Mouse (Mus musculus): ENCODE data around the gene Fbxl2.
"Not testable (repeated sequence)": the region's sequence is repeated elsewhere in the genome, so short reads cannot be mapped to it uniquely, and the experiment has no call there.

Fbxl2 gene

GRCm38 (mm10) chr9:114046028-114046427 lies at the start of gene Fbxl2:
Gene Fbxl2, minus strand, starts transcription at chr9:114046191.
- no peak for DNase-seq (ENCODE audit: low spot score)

- DNase-seq (ENCODE audit: low spot score): no peak
Measured at GRCm38 (mm10) chr9:114094854-114095253, 48.9 kb upstream of the Fbxl2 start.

GRCm38 (mm10) chr9:114092188-114092587 lies 46.2 kb upstream of the Fbxl2 start:
- not testable (repeated sequence) for DNase-seq (ENCODE audit: low spot score)

GRCm38 (mm10) chr9:114088885-114089284 lies 42.9 kb upstream of the Fbxl2 start:
- DNase-seq (ENCODE audit: low spot score): not testable (repeated sequence)

GRCm38 (mm10) chr9:114087106-114087815 lies 41.3 kb upstream of the Fbxl2 start:
- no peak for DNase-seq (ENCODE audit: low spot score)

- DNase-seq (ENCODE audit: low spot score): no peak
Measured at GRCm38 (mm10) chr9:114086422-114086821, 40.4 kb upstream of the Fbxl2 start.

GRCm38 (mm10) chr9:114073681-114074080 lies 27.7 kb upstream of the Fbxl2 start:
- no peak for DNase-seq (ENCODE audit: low spot score)

GRCm38 (mm10) chr9:114069372-114069771 lies 23.4 kb upstream of the Fbxl2 start:
- no peak for DNase-seq (ENCODE audit: low spot score)

- no peak for DNase-seq (ENCODE audit: low spot score)
Measured at GRCm38 (mm10) chr9:114068494-114069053, 22.6 kb upstream of the Fbxl2 start.

- no peak for DNase-seq (ENCODE audit: low spot score)
Measured at GRCm38 (mm10) chr9:114057090-114057796, 11.3 kb upstream of the Fbxl2 start, which contains the start of gene Susd5. Gene Susd5, plus strand, starts transcription at chr9:114057140.

GRCm38 (mm10) chr9:114052866-114053265 lies 6.9 kb upstream of the Fbxl2 start:
- DNase-seq (ENCODE audit: low spot score): no peak

- DNase-seq (ENCODE audit: low spot score): no peak
Measured at GRCm38 (mm10) chr9:114052031-114052430, 6.0 kb upstream of the Fbxl2 start.

GRCm38 (mm10) chr9:114050778-114051177 lies 4.8 kb upstream of the Fbxl2 start:
- no peak for DNase-seq (ENCODE audit: low spot score)

GRCm38 (mm10) chr9:114050106-114050505 lies 4.1 kb upstream of the Fbxl2 start:
- DNase-seq (ENCODE audit: low spot score): no peak

GRCm38 (mm10) chr9:114046676-114047075 lies 685 bp upstream of the Fbxl2 start:
- DNase-seq (ENCODE audit: low spot score): no peak

- DNase-seq (ENCODE audit: low spot score): no peak
Measured at GRCm38 (mm10) chr9:114044446-114044845, 1.5 kb downstream of the Fbxl2 start.

GRCm38 (mm10) chr9:114042490-114042889 lies 3.5 kb downstream of the Fbxl2 start:
- DNase-seq (ENCODE audit: low spot score): no peak

GRCm38 (mm10) chr9:114040945-114041344 lies 5.0 kb downstream of the Fbxl2 start:
- no peak for DNase-seq (ENCODE audit: low spot score)

- DNase-seq (ENCODE audit: low spot score): peak; percentile 11
Measured at GRCm38 (mm10) chr9:114026261-114026934, 19.6 kb downstream of the Fbxl2 start.

- DNase-seq (ENCODE audit: low spot score): no peak
Measured at GRCm38 (mm10) chr9:114025846-114026245, 20.1 kb downstream of the Fbxl2 start.

- DNase-seq (ENCODE audit: low spot score): no peak
Measured at GRCm38 (mm10) chr9:114025182-114025581, 20.8 kb downstream of the Fbxl2 start.

- DNase-seq (ENCODE audit: low spot score): no peak
Measured at GRCm38 (mm10) chr9:114022141-114022540, 23.9 kb downstream of the Fbxl2 start.
